Mouse (Mus musculus) limb, embryonic 15.5 days (tissue): ENCODE results near the gene Wnt10b. TPM values are rescaled to one million over a fixed set of nuclear protein-coding genes. Genes with fewer than 3 reads are reported as not detected.

Source experiments
- ATAC-seq: fragments of 200-750 bp; cut with Nextera tagmentation; 2 replicates; pipeline ENCODE4 v1.8.0; 2017; ENCODE audit warnings: low read depth, moderate TSS enrichment; ENCODE audit not compliant: insufficient number of reproducible peaks, low FRiP score, low TSS enrichment
- H3K27ac ChIP-seq: fragments of 300-500 bp; sonication (generic); 2 replicates; pipeline ENCODE4 v1.5.1; 2015; ENCODE audit warnings: moderate library complexity, mild to moderate bottlenecking, inconsistent platforms
- H3K27me3 ChIP-seq: fragments of 300-500 bp; sonication (generic); 2 replicates; pipeline ENCODE4 v1.6.1; 2015; ENCODE audit warnings: inconsistent platforms
- H3K36me3 ChIP-seq: fragments of 300-500 bp; sonication (generic); 2 replicates; pipeline ENCODE4 v1.6.1; 2015; ENCODE audit warnings: inconsistent platforms
- H3K4me1 ChIP-seq: fragments of 300-500 bp; sonication (generic); 2 replicates; pipeline ENCODE4 v1.6.1; 2015; ENCODE audit warnings: inconsistent platforms
- H3K4me2 ChIP-seq: fragments of 300-500 bp; sonication (generic); 2 replicates; pipeline ENCODE4 v1.6.1; 2015; ENCODE audit warnings: mild to moderate bottlenecking, inconsistent platforms
- H3K4me3 ChIP-seq: fragments of 300-500 bp; sonication (generic); 2 replicates; pipeline ENCODE4 v1.5.1; 2015; ENCODE audit warnings: mild to moderate bottlenecking, inconsistent platforms
- H3K9ac ChIP-seq: fragments of 300-500 bp; sonication (generic); 2 replicates; pipeline ENCODE4 v1.6.1; 2015; ENCODE audit warnings: inconsistent platforms
- H3K9me3 ChIP-seq: fragments of 300-500 bp; sonication (generic); 2 replicates; pipeline ENCODE4 v1.6.1; 2016; ENCODE audit warnings: inconsistent platforms
- WGBS: fragments of 180-500 bp; shearing (Covaris S2); methylation state at CpG from one replicate; pipeline ENCODE4 v1.1.7; 2015; 5-methylcytosine and 5-hydroxymethylcytosine counted together
- polyA plus RNA-seq: library from polyadenylated mRNA; unstranded; fragments of >200 nt; fragmentation: Nextera tagmentation; extraction: Ambion mirVana; gene quantifications from 2 replicates; pipeline ENCODE4 v1.2.1, GENCODE M21; 2015

Wnt10b gene
- polyA plus RNA-seq, 1 experiment from 2014 or later = 7.0 TPM

GRCm38 (mm10) chr15:98778806-98779205, 856 bp upstream of the Wnt10b start:
- Histone ChIP-seq H3K4me3 (no peak overlapping the region), H3K9ac (no peak overlapping the region), H3K27ac (no peak overlapping the region), H3K9me3 (no peaks in the 10 kb centered on the region), H3K27me3 (peaks cover 86% of the 10 kb centered on the region), H3K4me1 (peaks cover 52% of the 10 kb centered on the region), H3K36me3 (no peaks in the 10 kb centered on the region), H3K4me2 (peak overlapping the region; percentile 49)
- 4% methylated on average over 11 of the region's 11 CpGs for WGBS
- no peak for ATAC-seq

- no peak for ATAC-seq
- Histone ChIP-seq H3K4me2 (peak overlapping the region; percentile 49), H3K27ac (no peak overlapping the region), H3K9ac (no peak overlapping the region), H3K4me1 (peaks cover 53% of the 10 kb centered on the region), H3K36me3 (no peaks in the 10 kb centered on the region), H3K4me3 (peak overlapping the region; percentile 37), H3K9me3 (no peaks in the 10 kb centered on the region), H3K27me3 (peaks cover 92% of the 10 kb centered on the region)
- WGBS = 2% methylated on average over 25 of the region's 25 CpGs
These were observed 331 bp upstream of the Wnt10b start for GRCm38 (mm10) chr15:98778191-98778770.

GRCm38 (mm10) chr15:98777005-98777616, 839 bp downstream of the Wnt10b start:
- Histone ChIP-seq H3K27ac (peak overlapping the region; percentile 75), H3K4me2 (peak overlapping the region; percentile 49), H3K4me1 (peaks cover 64% of the 10 kb centered on the region), H3K27me3 (peaks cover 100% of the 10 kb centered on the region), H3K9ac (peak overlapping the region; percentile 17; the same call in 1 of the 2 replicates), H3K9me3 (no peaks in the 10 kb centered on the region), H3K36me3 (no peaks in the 10 kb centered on the region), H3K4me3 (peak overlapping the region; percentile 37)
- WGBS = 4% methylated on average over 19 of the region's 19 CpGs
- no peak for ATAC-seq

DNA sequence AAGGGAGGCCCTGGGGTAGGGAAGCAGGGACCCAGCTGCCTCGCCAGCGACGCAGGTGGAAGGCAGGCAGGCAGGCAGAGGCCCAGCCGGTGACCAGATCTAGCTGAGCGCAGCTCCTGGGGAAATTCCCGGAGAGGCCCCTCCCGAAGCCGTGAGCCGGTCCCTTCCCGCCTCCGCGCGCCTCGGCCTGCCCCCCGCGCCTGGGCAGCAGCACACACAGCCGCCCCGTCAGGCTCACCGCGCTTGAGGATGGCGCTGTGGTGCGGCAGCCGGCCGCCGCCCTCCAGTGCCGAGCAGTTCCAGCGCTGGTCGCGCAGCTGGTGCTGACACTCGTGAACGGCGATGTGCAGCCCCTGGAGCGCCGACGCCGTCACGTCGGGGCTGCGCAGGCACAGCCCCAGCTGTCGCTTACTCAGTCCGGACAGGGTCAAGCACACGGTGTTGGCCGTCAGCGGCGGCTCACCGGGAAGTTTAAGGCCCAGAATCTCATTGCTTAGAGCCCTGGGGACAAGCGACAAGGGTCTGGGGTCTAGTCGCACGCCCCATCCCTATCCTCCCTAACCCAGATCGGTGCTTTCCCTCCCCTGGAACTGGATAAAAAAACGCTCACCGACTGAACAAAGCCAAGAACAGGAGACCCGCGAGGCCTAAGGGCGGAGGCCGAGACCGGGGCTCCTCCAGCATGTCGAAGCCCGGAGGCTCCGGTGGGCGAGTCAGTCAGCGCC, 1.5 kb downstream of the Wnt10b start:
- WGBS = 1% methylated on average over 62 of the region's 62 CpGs
- peak overlapping the region; percentile 49 for H3K4me2 ChIP-seq
- 0 out of 2 replicates have a peak, but pooled peaks have one; percentile 25 for ATAC-seq

DNA sequence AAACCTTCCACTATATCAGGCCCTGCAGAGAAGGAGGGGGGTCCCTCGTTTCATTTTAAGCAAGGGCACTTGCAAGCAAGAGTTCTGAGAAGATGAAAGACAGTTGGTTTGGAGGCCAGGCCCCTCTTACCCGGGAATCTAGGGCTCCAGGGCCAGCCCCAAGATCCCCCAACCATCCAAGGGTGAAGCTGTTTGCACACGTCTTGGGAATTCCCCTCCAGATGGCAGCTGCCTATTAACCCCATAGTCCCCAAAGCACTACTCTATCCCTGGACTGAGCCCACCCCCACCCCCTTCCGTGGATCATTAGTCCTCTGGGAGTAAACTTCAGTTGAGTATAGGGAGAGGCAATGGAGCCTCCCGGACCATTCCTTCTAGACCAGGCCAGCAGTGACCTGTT, 2.4 kb downstream of the Wnt10b start:
- Histone ChIP-seq H3K4me2 (peak overlapping the region; percentile 49), H3K27ac (0 out of 2 replicates have a peak overlapping the region, but pooled peaks have one; percentile 27), H3K9me3 (no peaks in the 10 kb centered on the region), H3K4me1 (peaks cover 60% of the 10 kb centered on the region), H3K36me3 (no peaks in the 10 kb centered on the region), H3K9ac (no peak overlapping the region), H3K27me3 (peaks cover 98% of the 10 kb centered on the region), H3K4me3 (peak overlapping the region; percentile 37)
- WGBS = 3% methylated on average over 5 of the region's 5 CpGs
- no peak for ATAC-seq

More for the DNA sequence above, 1.5 kb downstream of the Wnt10b start:
- Histone ChIP-seq H3K4me1 (peaks cover 64% of the 10 kb centered on the region), H3K27ac (peak overlapping the region; percentile 75), H3K9ac (0 out of 2 replicates have a peak overlapping the region, but pooled peaks have one; percentile 17), H3K9me3 (no peaks in the 10 kb centered on the region), H3K27me3 (peaks cover 99% of the 10 kb centered on the region), H3K4me3 (peak overlapping the region; percentile 37), H3K36me3 (no peaks in the 10 kb centered on the region)

- H3K4me1 ChIP-seq = peaks cover 53% of the 10 kb centered on the region
- ATAC-seq = no peak
- no peak overlapping the region for H3K4me2 ChIP-seq
- H3K9ac ChIP-seq = no peak overlapping the region
- no peak overlapping the region for H3K27ac ChIP-seq
- H3K9me3 ChIP-seq = no peaks in the 10 kb centered on the region
- no peaks in the 10 kb centered on the region for H3K36me3 ChIP-seq
- WGBS = 15% methylated on average over 15 of the region's 15 CpGs
- H3K27me3 ChIP-seq = peaks cover 97% of the 10 kb centered on the region
- H3K4me3 ChIP-seq = no peak overlapping the region
These were observed 3.9 kb downstream of the Wnt10b start for GRCm38 (mm10) chr15:98774096-98774495.

- no peak overlapping the region for H3K27ac ChIP-seq
- WGBS = 6% methylated on average over 36 of the region's 36 CpGs
- peak overlapping the region; percentile 52 for H3K4me2 ChIP-seq
- ATAC-seq = no peak
- H3K9ac ChIP-seq = 0 out of 2 replicates have a peak overlapping the region, but pooled peaks have one; percentile 10
- H3K27me3 ChIP-seq = peaks cover 88% of the 10 kb centered on the region
- peak overlapping the region; percentile 32 for H3K4me3 ChIP-seq
- H3K4me1 ChIP-seq = peaks cover 45% of the 10 kb centered on the region
- no peaks in the 10 kb centered on the region for H3K36me3 ChIP-seq
- H3K9me3 ChIP-seq = no peaks in the 10 kb centered on the region
These were observed 5.3 kb downstream of the Wnt10b start for GRCm38 (mm10) chr15:98772511-98773211.

- WGBS = 14% methylated on average over 12 of the region's 12 CpGs
- H3K9ac ChIP-seq = 0 out of 2 replicates have a peak overlapping the region, but pooled peaks have one; percentile 10
These were observed 6.0 kb downstream of the Wnt10b start for GRCm38 (mm10) chr15:98771813-98772425.

DNA sequence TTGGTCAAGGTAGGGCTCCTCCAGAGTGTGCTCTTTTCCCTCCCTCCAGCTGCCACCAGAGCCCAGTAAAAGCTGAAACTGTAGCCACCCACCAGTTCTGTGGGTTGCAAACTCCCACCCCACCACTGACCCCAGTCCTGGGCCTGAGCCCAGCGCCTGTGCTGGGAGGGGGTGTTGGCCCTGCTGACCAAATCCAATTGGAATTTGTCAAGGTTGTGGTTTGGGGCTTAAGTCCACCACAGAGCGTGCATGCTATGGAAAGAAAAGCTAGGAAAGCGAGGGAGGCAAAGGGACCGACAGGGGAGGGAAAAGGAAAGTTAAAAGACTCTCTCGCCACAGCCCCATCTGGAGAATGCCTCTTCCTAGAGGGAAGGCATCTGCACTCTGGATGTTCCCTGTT, 9.7 kb downstream of the Wnt10b start:
- Histone ChIP-seq H3K4me2 (no peak overlapping the region), H3K27ac (0 out of 2 replicates have a peak overlapping the region, but pooled peaks have one; percentile 17), H3K4me1 (peaks cover 22% of the 10 kb centered on the region), H3K4me3 (no peak overlapping the region), H3K9me3 (no peaks in the 10 kb centered on the region), H3K36me3 (no peaks in the 10 kb centered on the region), H3K27me3 (peaks cover 59% of the 10 kb centered on the region), H3K9ac (no peak overlapping the region)
- WGBS = 19% methylated on average over 5 of the region's 5 CpGs
- ATAC-seq = peak; percentile 66; the same call in 1 of the 2 replicates

More at GRCm38 (mm10) chr15:98771813-98772425, 6.0 kb downstream of the Wnt10b start:
- Histone ChIP-seq H3K4me1 (peaks cover 37% of the 10 kb centered on the region), H3K4me3 (peak overlapping the region; percentile 32), H3K36me3 (no peaks in the 10 kb centered on the region), H3K27me3 (peaks cover 80% of the 10 kb centered on the region), H3K27ac (no peak overlapping the region), H3K4me2 (peak overlapping the region; percentile 52), H3K9me3 (no peaks in the 10 kb centered on the region)
- ATAC-seq = no peak

GRCm38 (mm10) chr15:98765929-98766328, 12.0 kb downstream of the Wnt10b start:
- 60% methylated on average over 4 of the region's 4 CpGs for WGBS
- peaks cover 26% of the 10 kb centered on the region for H3K4me1 ChIP-seq

More at GRCm38 (mm10) chr15:98765929-98766328, 12.0 kb downstream of the Wnt10b start:
- H3K4me3 ChIP-seq = no peak overlapping the region
- H3K27ac ChIP-seq = no peak overlapping the region
- no peak for ATAC-seq
- H3K9ac ChIP-seq = no peak overlapping the region
- H3K9me3 ChIP-seq = no peaks in the 10 kb centered on the region
- peaks cover 37% of the 10 kb centered on the region for H3K27me3 ChIP-seq
- 0 out of 2 replicates have a peak, but pooled peaks cover 3% of the 10 kb centered on the region for H3K36me3 ChIP-seq
- H3K4me2 ChIP-seq = no peak overlapping the region
